Comparison of ENCODE assay signal across 11 mouse cellular contexts in genomic region chr13:69823920-69824637, GRCm38 (mm10). TPM values are rescaled to one million over a fixed set of nuclear protein-coding genes. Genes with fewer than 3 reads are reported as not detected.
DNase-seq lines count a peak whose midpoint lies in the region; ATAC-seq and TF ChIP-seq lines count a peak whose summit lies in the region.
"Had no signal": no experiment of that assay in that cellular context is flagged by ENCODE, and none has a peak within 500 bp of the region (broad histone marks: within the 10 kb centered on the region; RNA-seq: fewer than 3 reads in every experiment).

No protein-coding gene starts in this region.

- no peaks in the 10 kb centered on the region for H3K27me3 ChIP-seq in hindbrain, embryonic 14.5 days (ENCODE audit: control insufficient read depth, insufficient read depth, low read length)
- H3K27me3 ChIP-seq in midbrain, postnatal 0 days (ENCODE audit: insufficient read depth, low read length): no peaks in the 10 kb centered on the region
- H3K27me3 ChIP-seq in intestine, embryonic 16.5 days (replicated peaks; ENCODE audit: control insufficient read depth, insufficient read depth, low read length): no peaks in the 10 kb centered on the region

- peaks cover 18% of the 10 kb centered on the region for H3K4me1 ChIP-seq in hindbrain, embryonic 14.5 days (replicated peaks; ENCODE audit: control insufficient read depth, insufficient read depth, low read length)
- no peaks in the 10 kb centered on the region; the same call in 1 of the 2 replicates for H3K4me1 ChIP-seq in midbrain, postnatal 0 days (ENCODE audit: insufficient read depth, low read length)
- no peaks in the 10 kb centered on the region for H3K4me1 ChIP-seq in intestine, embryonic 16.5 days (ENCODE audit: control insufficient read depth, insufficient read depth, low read length)
- H3K4me1 ChIP-seq: embryonic facial prominence, embryonic 13.5 days had no signal

- H3K9ac ChIP-seq in hindbrain, embryonic 14.5 days: peak overlapping the region; percentile 36; the same call in 1 of the 2 replicates
- no peak overlapping the region for H3K9ac ChIP-seq in midbrain, postnatal 0 days (replicated peaks; ENCODE audit: low read length, poor library complexity, severe bottlenecking)
- no peak overlapping the region for H3K9ac ChIP-seq in intestine, embryonic 16.5 days (ENCODE audit: low read depth, low read length)
- H3K9ac ChIP-seq: embryonic facial prominence, embryonic 13.5 days; liver, embryonic 14.5 days had no signal

- WGBS in hindbrain, embryonic 14.5 days: 42% methylated on average over 19 of the region's 19 CpGs
- WGBS in midbrain, postnatal 0 days: 58% methylated on average over 19 of the region's 19 CpGs
- WGBS in intestine, embryonic 16.5 days: 56% methylated on average over 19 of the region's 19 CpGs

- peak overlapping the region; percentile 19; the same call in 1 of the 2 replicates for H3K4me2 ChIP-seq in hindbrain, embryonic 14.5 days (replicated peaks)
- H3K4me2 ChIP-seq in midbrain, postnatal 0 days (ENCODE audit: low read depth, low read length, poor library complexity, severe bottlenecking): no peak overlapping the region
- no peak overlapping the region for H3K4me2 ChIP-seq in intestine, embryonic 16.5 days (ENCODE audit: low read depth, low read length)
- H3K4me2 ChIP-seq: embryonic facial prominence, embryonic 13.5 days had no signal

- H3K9me3 ChIP-seq in hindbrain, embryonic 14.5 days (ENCODE audit: control insufficient read depth, low read length): no peaks in the 10 kb centered on the region
- H3K9me3 ChIP-seq in midbrain, postnatal 0 days (ENCODE audit: low read length): no peaks in the 10 kb centered on the region
- no peaks in the 10 kb centered on the region for H3K9me3 ChIP-seq in intestine, embryonic 16.5 days (ENCODE audit: control insufficient read depth, low read length)
- H3K9me3 ChIP-seq: embryonic facial prominence, embryonic 13.5 days had no signal

- H3K27ac ChIP-seq in hindbrain, embryonic 14.5 days: peak overlapping the region; percentile 57
- no peak overlapping the region for H3K27ac ChIP-seq in midbrain, postnatal 0 days (ENCODE audit: low read depth, low read length)
- no peak overlapping the region for H3K27ac ChIP-seq in intestine, embryonic 16.5 days (ENCODE audit: low read length)
- H3K27ac ChIP-seq: embryonic facial prominence, embryonic 13.5 days; liver, embryonic 14.5 days had no signal

- peak; percentile 14 to 45 for DNase-seq in adrenal gland, adult (ENCODE audit: inconsistent age in 2 of 2, low spot score in 1 of 2)
- DNase-seq in adrenal gland, postnatal 36 days: no peak
- DNase-seq in layer of hippocampus, adult 11-12 months (ENCODE audit: low spot score): peak; percentile 45
- no peak for DNase-seq in layer of hippocampus, postnatal 25 days (ENCODE audit: extremely low spot score in 1 of 2, low spot score in 1 of 2)
- DNase-seq in hindbrain, embryonic 14.5 days (ENCODE audit: low spot score): peak; percentile 50
- DNase-seq in midbrain, postnatal 0 days (ENCODE audit: low spot score): peak; percentile 53
- no peak for DNase-seq in urinary bladder, adult 2 months (ENCODE audit: low spot score)
- DNase-seq: thymus, postnatal 4 days had no signal

- H3K36me3 ChIP-seq in hindbrain, embryonic 14.5 days (replicated peaks; ENCODE audit: control insufficient read depth, insufficient read depth): no peaks in the 10 kb centered on the region
- no peaks in the 10 kb centered on the region for H3K36me3 ChIP-seq in midbrain, postnatal 0 days (ENCODE audit: insufficient read depth, low read length)
- no peaks in the 10 kb centered on the region for H3K36me3 ChIP-seq in intestine, embryonic 16.5 days (ENCODE audit: control insufficient read depth, insufficient read depth, low read length)
- H3K36me3 ChIP-seq: embryonic facial prominence, embryonic 13.5 days had no signal

- TF ChIP-seq CTCF in midbrain, postnatal 0 days (IDR thresholded peaks at IDR 0.05): no peak

- peak; percentile 50; the same call in 1 of the 2 replicates for ATAC-seq in hindbrain, embryonic 14.5 days (ENCODE audit: low FRiP score)
- ATAC-seq in midbrain, postnatal 0 days (ENCODE audit: low FRiP score): 0 out of 2 replicates have a peak, but pooled peaks have one; percentile 27
- no peak for ATAC-seq in intestine, embryonic 16.5 days

- H3K4me3 ChIP-seq in hindbrain, embryonic 14.5 days (replicated peaks; ENCODE audit: low read length): no peak overlapping the region
- no peak overlapping the region for H3K4me3 ChIP-seq in midbrain, postnatal 0 days (ENCODE audit: low read depth, low read length)
- H3K4me3 ChIP-seq in intestine, embryonic 16.5 days (ENCODE audit: low read length): no peak overlapping the region
- H3K4me3 ChIP-seq: embryonic facial prominence, embryonic 13.5 days had no signal

RNA-seq across cellular contexts. Expression of gene Med10, which starts 21.9 kb away (rescaled TPM):
- total RNA-seq in adrenal gland, postnatal 36 days (2021): 10 to 100 TPM; 52.9 to 76.6 TPM
- 10 to 100 TPM; 60.9 to 65.4 TPM for total RNA-seq in layer of hippocampus, postnatal 25 days (2021)
- 140 and 150 TPM in 2 replicates for polyA plus RNA-seq in hindbrain, embryonic 14.5 days (2014; fragmentation: Nextera tagmentation; extraction: Ambion mirVana)
- total RNA-seq in midbrain, postnatal 0 days (2014; rRNA removed): 47.2 and 50.5 TPM in 2 replicates
- polyA plus RNA-seq in midbrain, postnatal 0 days (2015; fragmentation: Nextera tagmentation; extraction: Ambion mirVana): 143 and 144 TPM in 2 replicates
- polyA plus RNA-seq in urinary bladder, adult 2 months (2012; rRNA removed): 44.6 and 54.3 TPM in 2 replicates
- polyA plus RNA-seq in intestine, embryonic 16.5 days (2015; fragmentation: Nextera tagmentation; extraction: Ambion mirVana): 108 and 123 TPM in 2 replicates

Comparison
In these comparisons a context has a peak if more than half of its experiments do, and no peak if none do; other contexts are left out.
1. DNase-seq: peak in adrenal gland, adult (2 of 2), layer of hippocampus, adult 11-12 months (single experiment), hindbrain, embryonic 14.5 days (single experiment) and midbrain, postnatal 0 days (single experiment); none in adrenal gland, postnatal 36 days (0 of 2), layer of hippocampus, postnatal 25 days (0 of 2) and urinary bladder, adult 2 months (single experiment).